Mouse (Mus musculus): Measurements from ENCODE around the gene Gm3336. TPM values are rescaled to one million over a fixed set of nuclear protein-coding genes. Genes with fewer than 3 reads are reported as not detected.

Gene Gm3336
- polyA plus RNA-seq, 1 experiment from 2014 or later, result not detected

- no peaks in the 10 kb centered on the region for H3K36me3 ChIP-seq (replicated peaks)
- peaks cover 64% of the 10 kb centered on the region for H3K27me3 ChIP-seq (ENCODE audit: poor library complexity, severe bottlenecking)
- 42% methylated on average over 11 of the region's 11 CpGs for WGBS
- DNase-seq (ENCODE audit: extremely low spot score, low spot score), result no peak
- H3K4me1 ChIP-seq, result peaks cover 13% of the 10 kb centered on the region
- no peaks in the 10 kb centered on the region for H3K9me3 ChIP-seq
- H3K4me3 ChIP-seq, result no peak overlapping the region
- H3K27ac ChIP-seq, result no peak overlapping the region
These were observed 8.4 kb downstream of the Gm3336 start for GRCm38 (mm10) chr8:70726721-70727120.

- peak overlapping the region; percentile 46 for H3K4me3 ChIP-seq
- peaks cover 13% of the 10 kb centered on the region for H3K4me1 ChIP-seq
- H3K27me3 ChIP-seq (ENCODE audit: poor library complexity, severe bottlenecking), result peaks cover 82% of the 10 kb centered on the region
- WGBS, result 3% methylated on average over 34 of the region's 34 CpGs
- H3K36me3 ChIP-seq (replicated peaks), result no peaks in the 10 kb centered on the region
- no peak for DNase-seq (ENCODE audit: extremely low spot score, low spot score)
- no peaks in the 10 kb centered on the region for H3K9me3 ChIP-seq
- no peak overlapping the region for H3K27ac ChIP-seq
These were observed 11.6 kb downstream of the Gm3336 start for GRCm38 (mm10) chr8:70729808-70730475.

- H3K9me3 ChIP-seq, result no peaks in the 10 kb centered on the region
- no peaks in the 10 kb centered on the region for H3K36me3 ChIP-seq (replicated peaks)
- H3K27ac ChIP-seq, result no peak overlapping the region
- 88% methylated on average over 4 of the region's 4 CpGs for WGBS
- DNase-seq (ENCODE audit: extremely low spot score, low spot score), result no peak
- H3K4me3 ChIP-seq, result no peak overlapping the region
- H3K4me1 ChIP-seq, result peaks cover 13% of the 10 kb centered on the region
- H3K27me3 ChIP-seq (ENCODE audit: poor library complexity, severe bottlenecking), result peaks cover 79% of the 10 kb centered on the region
These were observed 12.6 kb downstream of the Gm3336 start for GRCm38 (mm10) chr8:70730956-70731355.

- DNase-seq (ENCODE audit: extremely low spot score, low spot score), result no peak
- no peak overlapping the region for H3K27ac ChIP-seq
- no peaks in the 10 kb centered on the region for H3K9me3 ChIP-seq
- no peaks in the 10 kb centered on the region for H3K36me3 ChIP-seq (replicated peaks)
- peaks cover 9% of the 10 kb centered on the region for H3K4me1 ChIP-seq
- H3K4me3 ChIP-seq, result no peak overlapping the region
- 70% methylated on average over 5 of the region's 5 CpGs for WGBS
- peaks cover 64% of the 10 kb centered on the region for H3K27me3 ChIP-seq (ENCODE audit: poor library complexity, severe bottlenecking)
These were observed 19.4 kb downstream of the Gm3336 start for GRCm38 (mm10) chr8:70737705-70738104.

GRCm38 (mm10) chr8:70738211-70738610, 19.9 kb downstream of the Gm3336 start:
- Histone ChIP-seq H3K27ac (no peak overlapping the region), H3K36me3 (replicated peaks) (no peaks in the 10 kb centered on the region), H3K9me3 (no peaks in the 10 kb centered on the region), H3K4me1 (peaks cover 14% of the 10 kb centered on the region), H3K27me3 (ENCODE audit: poor library complexity, severe bottlenecking) (peaks cover 64% of the 10 kb centered on the region), H3K4me3 (no peak overlapping the region)
- 77% methylated on average over 3 of the region's 3 CpGs for WGBS
- no peak for DNase-seq (ENCODE audit: extremely low spot score, low spot score)

- no peak overlapping the region for H3K4me3 ChIP-seq
- WGBS, result 68% methylated on average over 5 of the region's 5 CpGs
- H3K9me3 ChIP-seq, result no peaks in the 10 kb centered on the region; the same call in 1 of the 2 replicates
- DNase-seq (ENCODE audit: extremely low spot score, low spot score), result no peak
- no peak overlapping the region for H3K27ac ChIP-seq
- H3K27me3 ChIP-seq (ENCODE audit: poor library complexity, severe bottlenecking), result peaks cover 90% of the 10 kb centered on the region
- H3K4me1 ChIP-seq, result peaks cover 27% of the 10 kb centered on the region
- H3K36me3 ChIP-seq (replicated peaks), result no peaks in the 10 kb centered on the region
These were observed 23.3 kb downstream of the Gm3336 start for GRCm38 (mm10) chr8:70741661-70742060.

- Histone ChIP-seq H3K27me3 (ENCODE audit: poor library complexity, severe bottlenecking) (peaks cover 91% of the 10 kb centered on the region), H3K27ac (no peak overlapping the region), H3K36me3 (replicated peaks) (no peaks in the 10 kb centered on the region), H3K9me3 (no peaks in the 10 kb centered on the region; the same call in 1 of the 2 replicates), H3K4me1 (peaks cover 27% of the 10 kb centered on the region), H3K4me3 (no peak overlapping the region)
- no peak for DNase-seq (ENCODE audit: extremely low spot score, low spot score)
- WGBS, result 77% methylated on average over 11 of the region's 11 CpGs
These were observed 23.8 kb downstream of the Gm3336 start for GRCm38 (mm10) chr8:70742176-70742575.

- Histone ChIP-seq H3K27ac (peak overlapping the region; percentile 60), H3K36me3 (replicated peaks) (no peaks in the 10 kb centered on the region), H3K27me3 (ENCODE audit: poor library complexity, severe bottlenecking) (peaks cover 91% of the 10 kb centered on the region), H3K9me3 (no peaks in the 10 kb centered on the region; the same call in 1 of the 2 replicates), H3K4me3 (peak overlapping the region; percentile 46), H3K4me1 (peaks cover 27% of the 10 kb centered on the region)
- no peak for DNase-seq (ENCODE audit: extremely low spot score, low spot score)
- WGBS, result 2% methylated on average over 38 of the region's 38 CpGs
These were observed 24.8 kb downstream of the Gm3336 start for GRCm38 (mm10) chr8:70742981-70743655.

GRCm38 (mm10) chr8:70743656-70744590, 25.6 kb downstream of the Gm3336 start:
- H3K27ac ChIP-seq, result peak overlapping the region; percentile 60; the same call in 1 of the 2 replicates
- H3K4me1 ChIP-seq, result peaks cover 27% of the 10 kb centered on the region
- 4% methylated on average over 48 of the region's 48 CpGs for WGBS
- no peaks in the 10 kb centered on the region for H3K36me3 ChIP-seq (replicated peaks)
- no peaks in the 10 kb centered on the region; the same call in 1 of the 2 replicates for H3K9me3 ChIP-seq
- DNase-seq (ENCODE audit: extremely low spot score, low spot score), result no peak
- peaks cover 93% of the 10 kb centered on the region for H3K27me3 ChIP-seq (ENCODE audit: poor library complexity, severe bottlenecking)
- peak overlapping the region; percentile 46 for H3K4me3 ChIP-seq

GRCm38 (mm10) chr8:70744806-70745205, 26.5 kb downstream of the Gm3336 start:
- H3K27me3 ChIP-seq (ENCODE audit: poor library complexity, severe bottlenecking), result peaks cover 100% of the 10 kb centered on the region

GRCm38 (mm10) chr8:70745691-70746220, 27.4 kb downstream of the Gm3336 start:
- H3K4me1 ChIP-seq, result peaks cover 27% of the 10 kb centered on the region
- WGBS, result 54% methylated on average over 19 of the region's 19 CpGs
- no peak for DNase-seq (ENCODE audit: extremely low spot score, low spot score)
- no peak overlapping the region for H3K4me3 ChIP-seq
- H3K27me3 ChIP-seq (ENCODE audit: poor library complexity, severe bottlenecking), result peaks cover 97% of the 10 kb centered on the region
- no peak overlapping the region for H3K27ac ChIP-seq
- H3K36me3 ChIP-seq (replicated peaks), result no peaks in the 10 kb centered on the region
- H3K9me3 ChIP-seq, result no peaks in the 10 kb centered on the region; the same call in 1 of the 2 replicates

More at GRCm38 (mm10) chr8:70744806-70745205, 26.5 kb downstream of the Gm3336 start:
- no peak for DNase-seq (ENCODE audit: extremely low spot score, low spot score)
- H3K4me1 ChIP-seq, result peaks cover 27% of the 10 kb centered on the region
- H3K27ac ChIP-seq, result no peak overlapping the region
- H3K4me3 ChIP-seq, result no peak overlapping the region
- H3K36me3 ChIP-seq (replicated peaks), result no peaks in the 10 kb centered on the region
- WGBS, result 60% methylated on average over 11 of the region's 11 CpGs
- H3K9me3 ChIP-seq, result no peaks in the 10 kb centered on the region; the same call in 1 of the 2 replicates

GRCm38 (mm10) chr8:70746676-70747075, 28.3 kb downstream of the Gm3336 start:
- H3K9me3 ChIP-seq, result no peaks in the 10 kb centered on the region; the same call in 1 of the 2 replicates
- peaks cover 25% of the 10 kb centered on the region for H3K4me1 ChIP-seq
- H3K27ac ChIP-seq, result no peak overlapping the region
- no peak overlapping the region for H3K4me3 ChIP-seq
- WGBS, result 79% methylated on average over 9 of the region's 9 CpGs
- H3K27me3 ChIP-seq (ENCODE audit: poor library complexity, severe bottlenecking), result peaks cover 88% of the 10 kb centered on the region
- no peak for DNase-seq (ENCODE audit: extremely low spot score, low spot score)
- H3K36me3 ChIP-seq (replicated peaks), result no peaks in the 10 kb centered on the region
